Mouse (Mus musculus) forebrain, embryonic 15.5 days (tissue): ENCODE results near the gene Mocs1. TPM values are rescaled to one million over a fixed set of nuclear protein-coding genes. Genes with fewer than 3 reads are reported as not detected.

Experiments used
- ATAC-seq: fragments of 200-750 bp; cut with Nextera tagmentation; replicated peaks from 2 replicates; pipeline ENCODE4 v1.8.0; 2017; ENCODE audit warnings: mild to moderate bottlenecking, moderate TSS enrichment, moderate library complexity
- H3K27ac ChIP-seq: fragments of 300-500 bp; sonication (generic); replicated peaks from 2 replicates; pipeline ENCODE4 v1.5.1; 2015; ENCODE audit warnings: mild to moderate bottlenecking, inconsistent platforms
- H3K27me3 ChIP-seq: fragments of 300-500 bp; sonication (generic); 2 replicates; pipeline ENCODE4 v1.6.1; 2015; ENCODE audit warnings: inconsistent platforms
- H3K36me3 ChIP-seq: fragments of 300-500 bp; sonication (generic); 2 replicates; pipeline ENCODE4 v1.6.1; 2015; ENCODE audit warnings: mild to moderate bottlenecking, inconsistent platforms
- H3K4me1 ChIP-seq: fragments of 300-500 bp; sonication (generic); 2 replicates; pipeline ENCODE4 v1.6.1; 2015; ENCODE audit warnings: inconsistent platforms
- H3K4me2 ChIP-seq: fragments of 300-500 bp; sonication (generic); replicated peaks from 2 replicates; pipeline ENCODE4 v1.6.1; 2015; ENCODE audit warnings: mild to moderate bottlenecking, inconsistent platforms
- H3K4me3 ChIP-seq: fragments of 300-500 bp; sonication (generic); 2 replicates; pipeline ENCODE4 v1.5.1; 2015; ENCODE audit warnings: mild to moderate bottlenecking, inconsistent platforms
- H3K9ac ChIP-seq: fragments of 300-500 bp; sonication (generic); replicated peaks from 2 replicates; pipeline ENCODE4 v1.6.1; 2015; ENCODE audit warnings: mild to moderate bottlenecking, inconsistent platforms
- H3K9me3 ChIP-seq: fragments of 300-500 bp; sonication (generic); 2 replicates; pipeline ENCODE4 v1.6.1; 2016; ENCODE audit warnings: inconsistent platforms
- WGBS: fragments of 180-500 bp; shearing (Covaris S2); methylation state at CpG from one replicate; pipeline ENCODE4 v1.1.7; 2015; ENCODE audit warnings: mixed read lengths; 5-methylcytosine and 5-hydroxymethylcytosine counted together
- polyA plus RNA-seq: library from polyadenylated mRNA; unstranded; fragments of >200 nt; fragmentation: Nextera tagmentation; extraction: Ambion mirVana; gene quantifications from 2 replicates; pipeline ENCODE4 v1.2.1, GENCODE M21; 2015

Gene Mocs1
- polyA plus RNA-seq, 1 experiment from 2014 or later: 4.1 TPM

GRCm38 (mm10) chr17:49499635-49500034, 71.5 kb downstream of the Mocs1 start:
- no peak overlapping the region for H3K27ac ChIP-seq
- no peak overlapping the region for H3K9ac ChIP-seq
- H3K4me2 ChIP-seq: no peak overlapping the region
- H3K27me3 ChIP-seq: no peaks in the 10 kb centered on the region
- H3K4me1 ChIP-seq: no peaks in the 10 kb centered on the region
- no peak overlapping the region for H3K4me3 ChIP-seq
- 96% methylated on average over 2 of the region's 2 CpGs for WGBS
- no peaks in the 10 kb centered on the region for H3K9me3 ChIP-seq
- no peak for ATAC-seq
- no peaks in the 10 kb centered on the region for H3K36me3 ChIP-seq

- Histone ChIP-seq H3K4me3 (no peak overlapping the region), H3K4me2 (no peak overlapping the region), H3K9ac (no peak overlapping the region), H3K27ac (no peak overlapping the region), H3K9me3 (no peaks in the 10 kb centered on the region), H3K36me3 (no peaks in the 10 kb centered on the region), H3K27me3 (no peaks in the 10 kb centered on the region), H3K4me1 (no peaks in the 10 kb centered on the region)
- ATAC-seq: no peak
- 69% methylated on average over 2 of the region's 2 CpGs for whole genome bisulfite sequencing
Observed at GRCm38 (mm10) chr17:49500234-49500633, 72.1 kb downstream of the Mocs1 start.

- WGBS: 86% methylated on average over 6 of the region's 6 CpGs
- ATAC-seq: no peak
Observed at GRCm38 (mm10) chr17:49503246-49503900, 75.2 kb downstream of the Mocs1 start.

More at GRCm38 (mm10) chr17:49503246-49503900, 75.2 kb downstream of the Mocs1 start:
- Histone ChIP-seq H3K9me3 (no peaks in the 10 kb centered on the region), H3K4me1 (no peaks in the 10 kb centered on the region), H3K27me3 (no peaks in the 10 kb centered on the region), H3K4me3 (no peak overlapping the region), H3K36me3 (no peaks in the 10 kb centered on the region), H3K27ac (no peak overlapping the region), H3K9ac (no peak overlapping the region), H3K4me2 (no peak overlapping the region)

Other genes starting within 250 kb of the Mocs1 start
- 1.7 and 2.0 TPM in 2 replicates for gene Daam2, start 136.0 kb downstream of the Mocs1 start, polyA plus RNA-seq
- 1.7 and 2.1 TPM in 2 replicates for gene Kif6, start 186.8 kb downstream of the Mocs1 start, polyA plus RNA-seq